Mouse (Mus musculus): ENCODE measurements at regions not wholly inside any gene's neighbourhood (a gene's known extent, or its start where the extent isn't known, plus 50 kb on each side); places are given as distances from the start of the nearest gene placed in this dataset.

DNA sequence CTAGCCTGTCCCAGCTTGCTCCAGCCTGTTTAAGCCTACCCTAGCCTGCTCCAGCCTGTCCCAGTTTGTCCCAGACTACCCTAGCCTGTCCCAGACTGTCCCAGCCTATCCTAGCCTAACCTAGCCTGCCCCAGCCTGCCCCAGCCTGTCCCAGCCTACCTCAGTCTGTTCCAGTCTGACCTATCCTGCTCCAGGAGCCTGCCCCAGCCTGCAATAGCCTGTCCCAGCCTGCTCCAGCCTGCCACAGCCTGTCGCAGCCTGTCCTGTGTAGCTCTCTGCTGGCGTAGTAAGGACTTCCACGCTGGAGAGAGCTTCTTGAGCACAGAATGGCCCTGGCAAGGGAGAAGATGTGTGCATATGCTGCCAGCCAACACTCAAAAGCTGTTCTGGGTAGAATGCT, 192.5 kb downstream of the Cdh26 start:
- TF ChIP-seq CTCF (IDR thresholded peaks at IDR 0.05; ENCODE audit: control insufficient read depth, insufficient read depth, insufficient replicate concordance, low read depth, low read length) (no peak), POLR2A (IDR thresholded peaks at IDR 0.05; ENCODE audit: control insufficient read depth, low read depth, low read length) (no peak)
